Mouse (Mus musculus) megakaryocyte, adult 5-6 weeks (primary cell): ENCODE results near the gene Actr3b. TPM values are rescaled to one million over a fixed set of nuclear protein-coding genes. Genes with fewer than 3 reads are reported as not detected.
"Not testable (repeated sequence)": the region's sequence is repeated elsewhere in the genome, so short reads cannot be mapped to it uniquely, and the experiment has no call there.

Experiments
- ATAC-seq: 2 replicates; pipeline ENCODE4 v1.8.0; 2016; ENCODE audit warnings: mild to moderate bottlenecking, inconsistent platforms; ENCODE audit not compliant: poor library complexity, severe bottlenecking
- total RNA-seq, 2 experiments: library from RNA; stranded (forward) in 1 of 2; stranded (reverse) in 1 of 2; fragments of 153-499, 151-499 nt in 1 of 2; fragments of 221-1000, 200-1000 nt in 1 of 2; gene quantifications; 2 replicates each; pipeline versions ENCODE4 v1.2.3 to v1.2.4; 2015 to 2017

The Actr3b gene
- total RNA-seq (2015) (0.07 TPM in 1 of 2 replicates, not detected in the other), total RNA-seq (2017) (not detected in 2 replicates)

GRCm38 (mm10) chr5:25759460-25760409 lies at the start of gene Actr3b:
Gene Actr3b, plus strand, starts transcription at chr5:25759997.
- peak; percentile 94 for ATAC-seq

GRCm38 (mm10) chr5:25713001-25713706 lies 46.6 kb upstream of the Actr3b start:
- ATAC-seq: peak; percentile 75

- ATAC-seq: no peak
Measured at GRCm38 (mm10) chr5:25719390-25719789, 40.4 kb upstream of the Actr3b start.

GRCm38 (mm10) chr5:25723016-25723415 lies 36.8 kb upstream of the Actr3b start:
- no peak for ATAC-seq

- no peak for ATAC-seq
Measured at GRCm38 (mm10) chr5:25724134-25724675, 35.6 kb upstream of the Actr3b start.

- ATAC-seq: no peak
Measured at GRCm38 (mm10) chr5:25734318-25734717, 25.5 kb upstream of the Actr3b start.

GRCm38 (mm10) chr5:25735861-25736260 lies 23.9 kb upstream of the Actr3b start:
- ATAC-seq: no peak

- ATAC-seq: no peak
Measured at GRCm38 (mm10) chr5:25738448-25738847, 21.3 kb upstream of the Actr3b start.

- not testable (repeated sequence) for ATAC-seq
Measured at GRCm38 (mm10) chr5:25738902-25739301, 20.9 kb upstream of the Actr3b start.

GRCm38 (mm10) chr5:25747904-25748303 lies 11.9 kb upstream of the Actr3b start:
- no peak for ATAC-seq

GRCm38 (mm10) chr5:25748613-25749012 lies 11.2 kb upstream of the Actr3b start:
- ATAC-seq: no peak

GRCm38 (mm10) chr5:25751552-25751951 lies 8.2 kb upstream of the Actr3b start:
- no peak for ATAC-seq

- ATAC-seq: no peak
Measured at GRCm38 (mm10) chr5:25752862-25753261, 6.9 kb upstream of the Actr3b start.

GRCm38 (mm10) chr5:25753556-25754235 lies 6.1 kb upstream of the Actr3b start:
- ATAC-seq: no peak

- no peak for ATAC-seq
Measured at GRCm38 (mm10) chr5:25754236-25754766, 5.5 kb upstream of the Actr3b start.

GRCm38 (mm10) chr5:25760410-25760832 lies 624 bp downstream of the Actr3b start:
- 0 out of 2 replicates have a peak, but pooled peaks have one; percentile 8 for ATAC-seq

GRCm38 (mm10) chr5:25760871-25761270 lies 1.1 kb downstream of the Actr3b start:
- ATAC-seq: no peak

- no peak for ATAC-seq
Measured at GRCm38 (mm10) chr5:25761850-25762249, 2.1 kb downstream of the Actr3b start.

- no peak for ATAC-seq
Measured at GRCm38 (mm10) chr5:25769006-25769405, 9.2 kb downstream of the Actr3b start.

- no peak for ATAC-seq
Measured at GRCm38 (mm10) chr5:25769406-25769805, 9.6 kb downstream of the Actr3b start.
